Mouse (Mus musculus) kidney, embryonic 15.5 days (tissue): ENCODE data around the gene Cep112. TPM values are rescaled to one million over a fixed set of nuclear protein-coding genes. Genes with fewer than 3 reads are reported as not detected.

Experiments used
- ATAC-seq: fragments of 200-750 bp; cut with Nextera tagmentation; replicated peaks from 2 replicates; pipeline ENCODE4 v1.8.0; 2017; ENCODE audit warnings: moderate TSS enrichment; ENCODE audit not compliant: low FRiP score
- H3K27ac ChIP-seq: fragments of 300-500 bp; sonication (generic); 2 replicates; pipeline ENCODE4 v1.5.1; 2015; ENCODE audit warnings: mild to moderate bottlenecking, inconsistent platforms
- H3K27me3 ChIP-seq: fragments of 300-500 bp; sonication (generic); 2 replicates; pipeline ENCODE4 v1.6.1; 2015; ENCODE audit warnings: inconsistent platforms
- H3K36me3 ChIP-seq: fragments of 300-500 bp; sonication (generic); 2 replicates; pipeline ENCODE4 v1.6.1; 2015; ENCODE audit warnings: inconsistent platforms
- H3K4me1 ChIP-seq: fragments of 300-500 bp; sonication (generic); 2 replicates; pipeline ENCODE4 v1.6.1; 2015; ENCODE audit warnings: inconsistent platforms
- H3K4me2 ChIP-seq: fragments of 300-500 bp; sonication (generic); 2 replicates; pipeline ENCODE4 v1.6.1; 2015; ENCODE audit warnings: moderate library complexity, mild to moderate bottlenecking, inconsistent platforms
- H3K4me3 ChIP-seq: fragments of 300-500 bp; sonication (generic); replicated peaks from 2 replicates; pipeline ENCODE4 v1.5.1; 2015; ENCODE audit warnings: mild to moderate bottlenecking, inconsistent platforms
- H3K9ac ChIP-seq: fragments of 300-500 bp; sonication (generic); 2 replicates; pipeline ENCODE4 v1.6.1; 2015; ENCODE audit warnings: mild to moderate bottlenecking, inconsistent platforms
- H3K9me3 ChIP-seq: fragments of 300-500 bp; sonication (generic); replicated peaks from 2 replicates; pipeline ENCODE4 v1.6.1; 2016; ENCODE audit warnings: inconsistent platforms
- WGBS: fragments of 180-500 bp; shearing (Covaris S2); methylation state at CpG from one replicate; pipeline ENCODE4 v1.1.7; 2015; ENCODE audit warnings: mixed read lengths; 5-methylcytosine and 5-hydroxymethylcytosine counted together
- polyA plus RNA-seq: library from polyadenylated mRNA; unstranded; fragments of >200 nt; fragmentation: Nextera tagmentation; extraction: Ambion mirVana; gene quantifications from 2 replicates; pipeline ENCODE4 v1.2.1, GENCODE M21; 2015

Gene Cep112
- polyA plus RNA-seq, 1 experiment from 2014 or later: 13.7 TPM

DNA sequence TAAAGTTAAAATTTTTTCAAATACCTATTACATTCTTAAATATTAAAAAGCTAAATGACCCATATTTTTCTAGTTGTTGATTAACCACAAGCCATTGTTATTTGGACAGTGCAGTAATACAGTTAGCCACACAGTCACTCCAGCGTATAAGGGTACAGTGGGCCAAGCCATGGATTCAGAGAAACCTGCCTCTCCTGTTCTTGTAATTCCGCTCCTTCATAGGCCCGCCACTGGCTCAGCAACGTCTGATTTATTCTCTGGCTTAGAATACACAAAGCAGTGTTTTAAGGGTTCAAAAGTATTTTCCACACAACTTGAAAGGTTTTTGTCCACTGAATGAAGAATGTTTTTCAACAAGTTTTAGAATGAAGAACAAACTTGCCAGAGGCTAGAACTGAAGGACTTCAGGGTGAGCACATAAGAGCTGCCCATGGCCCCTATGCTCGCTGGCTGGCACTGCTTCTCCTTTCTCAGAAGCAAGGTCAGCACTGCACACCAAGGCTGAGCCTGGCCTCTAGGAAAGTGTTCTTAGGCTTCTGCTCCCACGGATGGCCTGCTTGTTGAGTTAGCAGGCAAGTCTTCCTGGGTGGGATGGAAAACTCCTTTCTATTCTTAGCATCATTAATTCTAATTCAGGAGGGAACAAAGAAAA lies 349.2 kb downstream of the Cep112 start:
- no peaks in the 10 kb centered on the region for H3K27me3 ChIP-seq
- no peak for ATAC-seq
- 62% methylated on average over 6 of the region's 6 CpGs for WGBS

GRCm38 (mm10) chr11:108777158-108777557 lies 352.2 kb downstream of the Cep112 start:
- 29% methylated on average over 3 of the region's 3 CpGs for WGBS
- Histone ChIP-seq H3K36me3 (no peaks in the 10 kb centered on the region), H3K27me3 (no peaks in the 10 kb centered on the region), H3K4me2 (no peak overlapping the region), H3K9ac (no peak overlapping the region), H3K4me3 (no peak overlapping the region), H3K9me3 (no peaks in the 10 kb centered on the region), H3K4me1 (peaks cover 16% of the 10 kb centered on the region), H3K27ac (peak overlapping the region; percentile 46)
- ATAC-seq: no peak; the same call in 1 of the 2 replicates

More for the DNA sequence above, 349.2 kb downstream of the Cep112 start:
- no peak overlapping the region for H3K27ac ChIP-seq
- H3K4me2 ChIP-seq: no peak overlapping the region
- H3K9ac ChIP-seq: no peak overlapping the region
- H3K9me3 ChIP-seq: no peaks in the 10 kb centered on the region
- H3K4me1 ChIP-seq: peaks cover 15% of the 10 kb centered on the region
- no peak overlapping the region for H3K4me3 ChIP-seq
- no peaks in the 10 kb centered on the region for H3K36me3 ChIP-seq

GRCm38 (mm10) chr11:108780271-108781250 lies 355.6 kb downstream of the Cep112 start:
- no peak overlapping the region for H3K4me2 ChIP-seq
- WGBS: 67% methylated on average over 15 of the region's 15 CpGs
- no peak overlapping the region for H3K9ac ChIP-seq
- H3K4me3 ChIP-seq: no peak overlapping the region
- H3K36me3 ChIP-seq: no peaks in the 10 kb centered on the region
- H3K27me3 ChIP-seq: no peaks in the 10 kb centered on the region
- 0 out of 2 replicates have a peak, but pooled peaks have one; percentile 23 for ATAC-seq
- H3K4me1 ChIP-seq: peaks cover 16% of the 10 kb centered on the region
- H3K27ac ChIP-seq: peak overlapping the region; percentile 59
- H3K9me3 ChIP-seq: no peaks in the 10 kb centered on the region

DNA sequence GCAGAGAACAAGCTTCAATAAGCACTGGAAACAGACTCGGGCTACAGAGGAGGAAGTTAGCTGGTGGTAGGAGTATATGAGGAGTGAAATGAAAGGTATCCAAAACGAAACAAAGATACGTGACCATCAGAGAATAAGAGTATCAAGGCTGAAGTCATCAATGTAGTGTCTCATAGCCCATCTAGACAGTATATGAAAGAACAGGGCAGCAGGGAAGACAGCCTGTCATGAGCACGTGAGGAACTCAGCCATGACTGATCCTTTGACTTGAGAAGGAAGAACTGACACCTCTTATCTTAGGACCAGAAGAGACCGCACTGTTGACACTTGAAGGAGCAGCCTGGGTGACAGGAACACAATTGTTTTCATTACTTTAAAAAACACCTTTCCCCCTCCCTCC lies 373.4 kb downstream of the Cep112 start:
- Histone ChIP-seq H3K4me1 (peaks cover 3% of the 10 kb centered on the region; the same call in 1 of the 2 replicates), H3K9ac (no peak overlapping the region), H3K9me3 (no peaks in the 10 kb centered on the region), H3K4me2 (no peak overlapping the region), H3K36me3 (no peaks in the 10 kb centered on the region), H3K4me3 (no peak overlapping the region), H3K27ac (no peak overlapping the region), H3K27me3 (no peaks in the 10 kb centered on the region)
- no peak for ATAC-seq
- 72% methylated on average over 5 of the region's 5 CpGs for WGBS

DNA sequence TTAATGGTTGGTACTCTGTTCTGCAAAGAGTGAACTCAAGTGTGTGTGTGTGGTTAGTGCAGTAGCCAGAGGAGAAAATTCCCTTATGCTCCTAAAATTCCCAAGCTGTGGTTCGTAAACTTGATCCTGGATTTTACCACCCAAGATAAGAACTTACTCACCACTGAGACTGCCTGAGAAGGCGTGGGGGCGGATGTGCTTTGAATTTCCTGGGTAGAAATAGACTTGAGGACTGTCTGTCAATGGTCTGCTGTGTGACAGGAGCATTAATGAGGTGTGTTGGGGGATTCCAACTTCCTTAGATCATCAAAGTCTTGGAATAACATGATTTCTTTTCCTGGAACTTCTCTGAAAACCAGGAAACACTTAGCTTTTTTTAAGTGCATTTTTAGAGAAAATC lies 374.7 kb downstream of the Cep112 start:
- no peak overlapping the region for H3K9ac ChIP-seq
- no peaks in the 10 kb centered on the region for H3K9me3 ChIP-seq
- no peak overlapping the region for H3K27ac ChIP-seq
- no peaks in the 10 kb centered on the region for H3K27me3 ChIP-seq
- WGBS: 36% methylated on average over 3 of the region's 3 CpGs
- H3K4me3 ChIP-seq: no peak overlapping the region
- no peak for ATAC-seq
- H3K4me1 ChIP-seq: peaks cover 3% of the 10 kb centered on the region; the same call in 1 of the 2 replicates
- H3K36me3 ChIP-seq: no peaks in the 10 kb centered on the region
- H3K4me2 ChIP-seq: no peak overlapping the region

GRCm38 (mm10) chr11:108804030-108804429 lies 379.0 kb downstream of the Cep112 start:
- peaks cover 3% of the 10 kb centered on the region; the same call in 1 of the 2 replicates for H3K4me1 ChIP-seq
- no peaks in the 10 kb centered on the region for H3K36me3 ChIP-seq
- no peak overlapping the region for H3K4me2 ChIP-seq
- WGBS: 41% methylated on average over 3 of the region's 3 CpGs
- H3K9ac ChIP-seq: no peak overlapping the region
- no peaks in the 10 kb centered on the region for H3K27me3 ChIP-seq
- H3K9me3 ChIP-seq: no peaks in the 10 kb centered on the region
- H3K4me3 ChIP-seq: no peak overlapping the region
- H3K27ac ChIP-seq: no peak overlapping the region
- ATAC-seq: peak; percentile 69; the same call in 1 of the 2 replicates

GRCm38 (mm10) chr11:108805947-108806346 lies 381.0 kb downstream of the Cep112 start:
- Histone ChIP-seq H3K27ac (no peak overlapping the region), H3K4me1 (no peaks in the 10 kb centered on the region), H3K4me3 (no peak overlapping the region), H3K27me3 (no peaks in the 10 kb centered on the region), H3K4me2 (no peak overlapping the region), H3K9me3 (no peaks in the 10 kb centered on the region), H3K36me3 (no peaks in the 10 kb centered on the region), H3K9ac (no peak overlapping the region)
- ATAC-seq: no peak
- 85% methylated on average over 3 of the region's 3 CpGs for WGBS

DNA sequence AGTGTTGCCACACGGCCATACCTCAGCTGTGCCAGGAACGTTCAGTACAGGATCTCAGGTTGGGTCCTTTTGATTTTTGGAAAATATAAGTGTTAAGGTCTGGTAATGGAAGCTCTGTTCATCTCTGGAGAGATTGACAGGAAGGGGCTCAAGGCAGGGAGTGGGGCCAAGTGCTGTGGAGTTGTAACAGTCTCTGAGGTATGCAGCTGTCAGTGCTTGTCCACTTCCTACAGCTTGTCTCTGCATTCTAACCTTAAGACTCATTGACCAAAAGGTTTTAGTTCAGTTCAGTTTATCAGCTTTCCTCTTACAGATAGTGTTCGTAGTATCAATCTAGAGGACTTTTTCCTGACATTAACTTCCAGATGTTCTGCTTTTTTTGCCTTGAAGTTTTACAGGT lies 384.6 kb downstream of the Cep112 start:
- Histone ChIP-seq H3K27ac (no peak overlapping the region), H3K27me3 (no peaks in the 10 kb centered on the region), H3K4me3 (no peak overlapping the region), H3K4me2 (no peak overlapping the region), H3K4me1 (no peaks in the 10 kb centered on the region), H3K9me3 (no peaks in the 10 kb centered on the region), H3K36me3 (no peaks in the 10 kb centered on the region), H3K9ac (no peak overlapping the region)
- ATAC-seq: no peak
- 68% methylated on average over 3 of the region's 3 CpGs for WGBS

DNA sequence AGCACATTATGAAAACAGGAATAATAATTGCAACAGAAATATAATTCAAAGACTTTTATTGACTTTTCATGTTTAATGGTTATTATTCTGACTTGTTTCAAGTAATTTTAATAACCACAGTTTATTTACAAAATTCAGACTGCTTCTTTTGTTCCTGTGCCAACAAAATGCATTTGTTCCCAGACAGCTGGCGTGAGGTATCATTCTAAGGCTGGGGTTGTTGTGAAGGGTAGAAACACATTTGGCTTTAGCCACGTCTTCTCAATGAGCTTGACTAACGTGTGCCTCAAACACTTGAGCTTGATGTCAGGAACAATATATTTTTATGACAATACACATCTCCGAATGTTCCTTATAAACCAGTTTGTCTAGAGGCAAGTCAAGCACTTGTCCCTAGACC lies 396.8 kb downstream of the Cep112 start:
- no peak overlapping the region for H3K4me2 ChIP-seq
- H3K4me1 ChIP-seq: no peaks in the 10 kb centered on the region
- no peaks in the 10 kb centered on the region for H3K9me3 ChIP-seq
- no peak overlapping the region for H3K27ac ChIP-seq
- H3K9ac ChIP-seq: no peak overlapping the region
- no peaks in the 10 kb centered on the region for H3K27me3 ChIP-seq
- 72% methylated on average over 4 of the region's 4 CpGs for WGBS
- H3K36me3 ChIP-seq: 0 out of 2 replicates have a peak, but pooled peaks cover 3% of the 10 kb centered on the region
- no peak overlapping the region for H3K4me3 ChIP-seq
- no peak for ATAC-seq

- Histone ChIP-seq H3K4me3 (no peak overlapping the region), H3K27me3 (no peaks in the 10 kb centered on the region), H3K9ac (no peak overlapping the region), H3K4me1 (no peaks in the 10 kb centered on the region), H3K9me3 (no peaks in the 10 kb centered on the region), H3K4me2 (no peak overlapping the region), H3K36me3 (0 out of 2 replicates have a peak, but pooled peaks cover 3% of the 10 kb centered on the region), H3K27ac (no peak overlapping the region)
- ATAC-seq: no peak
- 77% methylated on average over 7 of the region's 7 CpGs for WGBS
Observed at GRCm38 (mm10) chr11:108822257-108822656, 397.3 kb downstream of the Cep112 start.

DNA sequence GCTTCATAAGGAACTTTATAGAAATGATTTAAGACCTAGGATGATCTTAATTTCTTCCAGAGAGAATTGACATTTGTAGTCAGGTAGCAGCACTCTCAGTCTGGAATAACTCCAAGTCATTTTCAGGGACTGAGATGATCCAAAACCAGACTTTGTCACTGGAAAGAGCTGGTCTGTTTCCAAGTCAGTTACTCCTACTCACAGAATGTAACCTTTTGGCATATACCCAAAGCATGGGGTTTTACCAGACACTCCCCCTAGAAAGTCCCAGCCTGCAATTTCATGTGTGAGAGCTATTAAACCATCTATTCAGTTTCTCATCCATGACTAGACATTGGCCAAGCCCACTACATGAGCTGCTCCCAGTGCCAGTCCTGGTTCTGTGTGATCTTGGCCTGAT lies 402.3 kb downstream of the Cep112 start:
- no peak for ATAC-seq

DNA sequence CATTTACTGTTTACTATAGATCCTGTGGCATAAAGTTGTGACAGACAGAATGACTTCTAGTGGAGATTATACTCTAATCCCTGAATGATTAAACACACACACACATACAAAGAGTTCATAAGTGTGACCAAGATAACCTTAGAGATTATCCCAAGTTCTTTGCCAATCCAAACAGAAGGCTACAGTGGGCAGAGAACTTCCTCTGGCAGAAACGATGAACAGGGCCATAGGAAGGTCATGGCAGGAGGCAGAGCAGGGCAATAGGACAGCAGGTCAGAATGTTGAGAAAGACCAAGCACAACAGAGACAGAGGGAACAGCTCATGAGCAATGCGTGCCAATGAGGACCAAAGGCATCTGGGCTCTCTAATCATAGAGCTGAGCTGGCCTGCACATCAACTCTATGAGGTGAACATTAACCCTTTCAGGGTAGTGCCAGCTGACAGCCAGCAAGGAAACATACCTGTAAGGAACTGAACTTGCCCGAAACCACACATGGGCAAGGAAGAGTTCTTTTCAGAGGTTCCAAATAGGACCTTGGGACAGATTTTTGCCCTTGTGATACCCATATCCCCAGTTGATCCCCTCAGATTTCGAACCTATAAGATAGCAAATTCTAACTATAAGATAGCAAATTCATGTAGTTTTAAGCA lies 403.5 kb downstream of the Cep112 start:
- 0 out of 2 replicates have a peak, but pooled peaks cover 3% of the 10 kb centered on the region for H3K36me3 ChIP-seq
- no peak for ATAC-seq
- 71% methylated on average over 4 of the region's 4 CpGs for WGBS
- no peaks in the 10 kb centered on the region for H3K9me3 ChIP-seq
- no peak overlapping the region for H3K4me2 ChIP-seq
- H3K4me3 ChIP-seq: no peak overlapping the region
- no peaks in the 10 kb centered on the region for H3K27me3 ChIP-seq
- H3K4me1 ChIP-seq: no peaks in the 10 kb centered on the region
- no peak overlapping the region for H3K9ac ChIP-seq
- no peak overlapping the region for H3K27ac ChIP-seq

More for the DNA sequence above, 402.3 kb downstream of the Cep112 start:
- Histone ChIP-seq H3K27ac (no peak overlapping the region), H3K4me3 (no peak overlapping the region), H3K36me3 (0 out of 2 replicates have a peak, but pooled peaks cover 3% of the 10 kb centered on the region), H3K27me3 (no peaks in the 10 kb centered on the region), H3K4me2 (no peak overlapping the region), H3K4me1 (no peaks in the 10 kb centered on the region), H3K9me3 (no peaks in the 10 kb centered on the region), H3K9ac (no peak overlapping the region)
